Mouse (Mus musculus) adrenal gland, postnatal 25 days (tissue): ENCODE results near the gene Fscn2. TPM values are rescaled to one million over a fixed set of nuclear protein-coding genes. Genes with fewer than 3 reads are reported as not detected.
A peak's percentile ranks its signal among the peaks of the same experiment; 100 is the strongest.
"Not testable (repeated sequence)": the region's sequence is repeated elsewhere in the genome, so short reads cannot be mapped to it uniquely, and the experiment has no call there.

Source experiments
- DNase-seq: peaks from one replicate; pipeline ENCODE4 v3.0.0; 2021; ENCODE audit warnings: mixed read lengths
- total RNA-seq: library from RNA; stranded (reverse); gene quantifications from 2 replicates; pipeline ENCODE4 v1.2.3, GENCODE M21; 2021

Gene Fscn2
- total RNA-seq, 1 experiment from 2014 or later = 0.79 TPM

GRCm38 (mm10) chr11:120346383-120347034 is 14.8 kb upstream of the Fscn2 start:
- DNase-seq = not testable (repeated sequence)

- DNase-seq = no peak
These were observed 14.0 kb upstream of the Fscn2 start for GRCm38 (mm10) chr11:120347301-120347700.

- DNase-seq = peak; percentile 90
These were observed 13.3 kb upstream of the Fscn2 start, which contains the start of gene Actg1 for GRCm38 (mm10) chr11:120347791-120348683. Actg1 (minus strand) TSS chr11:120348542.

GRCm38 (mm10) chr11:120348684-120349370 is 12.5 kb upstream of the Fscn2 start:
- peak; percentile 62 for DNase-seq

GRCm38 (mm10) chr11:120349371-120349985 is 11.9 kb upstream of the Fscn2 start:
- no peak for DNase-seq

GRCm38 (mm10) chr11:120349986-120350702 is 11.2 kb upstream of the Fscn2 start:
- DNase-seq = peak; percentile 89

- DNase-seq = no peak
These were observed 10.6 kb upstream of the Fscn2 start for GRCm38 (mm10) chr11:120350711-120351110.

- no peak for DNase-seq
These were observed 9.9 kb upstream of the Fscn2 start for GRCm38 (mm10) chr11:120351250-120352092.

- DNase-seq = not testable (repeated sequence)
These were observed 9.3 kb upstream of the Fscn2 start for GRCm38 (mm10) chr11:120352093-120352350.

GRCm38 (mm10) chr11:120352571-120353290 is 8.6 kb upstream of the Fscn2 start:
- DNase-seq = no peak

- peak; percentile 90 for DNase-seq
These were observed 7.6 kb upstream of the Fscn2 start for GRCm38 (mm10) chr11:120353500-120354303.

GRCm38 (mm10) chr11:120354304-120355276 is 6.7 kb upstream of the Fscn2 start:
- DNase-seq = no peak

GRCm38 (mm10) chr11:120355277-120356039 is 5.9 kb upstream of the Fscn2 start:
- peak; percentile 1 for DNase-seq

GRCm38 (mm10) chr11:120356319-120356840 is 5.0 kb upstream of the Fscn2 start:
- no peak for DNase-seq

GRCm38 (mm10) chr11:120356900-120357299 is 4.4 kb upstream of the Fscn2 start:
- peak; percentile 0 for DNase-seq

GRCm38 (mm10) chr11:120357791-120358401 is 3.4 kb upstream of the Fscn2 start:
- peak; percentile 69 for DNase-seq

- DNase-seq = no peak
These were observed 1.9 kb upstream of the Fscn2 start for GRCm38 (mm10) chr11:120359391-120359790.
